Mouse (Mus musculus): ENCODE measurements around the gene Sox18. TPM values are rescaled to one million over a fixed set of nuclear protein-coding genes. Genes with fewer than 3 reads are reported as not detected.

Sox18 gene
- polyA plus RNA-seq (2021; fragmentation: Nextera tagmentation), result 2.4 and 4.7 TPM in 2 replicates
- long read RNA-seq, experiment 1, partial matches to known transcripts, result 0 of 2 reads
- long read RNA-seq, experiment 1, other reads (novel, unspliced or antisense), result 0 of 2 reads
- long read RNA-seq, experiment 2, transcript Sox18-201 (2 exons, 1,620 nt), result major isoform, 12 of 13 reads
- long read RNA-seq, experiment 2, partial matches to known transcripts, result 0 of 13 reads
- long read RNA-seq, experiment 2, other reads (novel, unspliced or antisense), result 1 of 13 reads

DNA sequence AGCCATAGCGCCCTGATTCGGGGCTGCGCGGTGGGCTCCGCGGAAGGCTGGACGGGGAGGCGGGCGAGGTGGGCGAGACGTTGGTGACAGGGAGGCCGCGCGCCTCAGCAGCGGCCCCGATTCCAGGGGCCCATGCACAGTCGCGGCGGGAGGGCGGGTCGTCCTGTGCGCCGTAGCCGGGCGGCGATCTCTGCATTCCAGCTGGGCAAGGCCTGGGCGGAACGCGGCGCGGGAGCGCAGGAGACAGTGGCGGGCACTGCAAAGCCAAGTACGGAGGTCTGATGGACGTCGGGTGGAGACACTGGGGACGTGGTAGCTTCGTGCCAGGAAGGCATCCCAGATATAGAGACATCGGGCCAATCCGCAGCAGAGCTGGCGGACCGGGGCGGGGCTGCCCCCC is at the start of gene Sox18:
TSS of gene Sox18 (minus strand) at position 315 of the 400 bp plus-strand sequence.

DNA sequence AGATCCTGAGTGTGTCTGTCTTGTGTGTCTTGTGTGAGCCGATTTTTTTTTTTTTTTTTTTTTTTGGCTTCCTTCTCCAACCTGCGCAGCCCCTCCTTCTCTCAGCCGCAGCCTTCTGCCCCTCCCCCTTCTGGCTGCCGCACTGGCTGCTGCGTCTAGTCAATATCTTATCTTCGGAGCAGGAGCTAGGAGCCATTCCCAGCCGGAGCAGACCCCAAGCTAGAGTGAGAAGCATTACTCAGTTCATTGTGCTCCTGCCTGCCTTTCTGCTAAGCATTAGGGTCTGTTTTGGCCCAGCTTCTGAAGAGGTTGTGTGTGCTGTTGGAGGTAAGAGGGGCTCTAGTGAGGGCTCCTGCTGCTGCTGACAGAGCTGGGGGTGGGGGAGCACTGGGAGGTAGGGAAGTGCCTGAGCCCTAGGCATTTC is 43.5 kb upstream of the Sox18 start, which contains the start of gene Oprl1:
TSS of gene Oprl1 (plus strand) at position 114 of the 424 bp plus-strand sequence.

DNA sequence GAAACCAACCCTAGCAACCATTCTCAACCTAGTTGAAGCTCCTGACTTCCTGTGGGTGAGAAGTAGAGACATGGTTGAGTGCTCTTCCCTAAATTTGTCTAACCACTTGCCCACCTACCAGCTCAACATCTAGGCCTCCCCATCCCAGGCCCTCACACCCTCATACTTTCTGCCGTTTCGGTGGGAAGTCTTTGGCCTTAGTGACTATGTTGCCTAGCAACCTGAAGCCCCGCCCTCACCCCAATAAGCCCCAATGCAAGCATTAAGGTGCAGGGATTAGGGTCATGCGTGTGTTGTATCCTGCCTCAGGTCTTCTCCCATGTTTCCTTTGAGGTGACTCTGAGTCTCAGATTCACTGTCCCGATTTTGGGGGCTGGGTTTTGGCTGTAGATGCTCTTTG is 26.8 kb upstream of the Sox18 start, which contains the start of gene Lkaaear1:
TSS of gene Lkaaear1 (minus strand) at position 202 of the 400 bp plus-strand sequence.

DNA sequence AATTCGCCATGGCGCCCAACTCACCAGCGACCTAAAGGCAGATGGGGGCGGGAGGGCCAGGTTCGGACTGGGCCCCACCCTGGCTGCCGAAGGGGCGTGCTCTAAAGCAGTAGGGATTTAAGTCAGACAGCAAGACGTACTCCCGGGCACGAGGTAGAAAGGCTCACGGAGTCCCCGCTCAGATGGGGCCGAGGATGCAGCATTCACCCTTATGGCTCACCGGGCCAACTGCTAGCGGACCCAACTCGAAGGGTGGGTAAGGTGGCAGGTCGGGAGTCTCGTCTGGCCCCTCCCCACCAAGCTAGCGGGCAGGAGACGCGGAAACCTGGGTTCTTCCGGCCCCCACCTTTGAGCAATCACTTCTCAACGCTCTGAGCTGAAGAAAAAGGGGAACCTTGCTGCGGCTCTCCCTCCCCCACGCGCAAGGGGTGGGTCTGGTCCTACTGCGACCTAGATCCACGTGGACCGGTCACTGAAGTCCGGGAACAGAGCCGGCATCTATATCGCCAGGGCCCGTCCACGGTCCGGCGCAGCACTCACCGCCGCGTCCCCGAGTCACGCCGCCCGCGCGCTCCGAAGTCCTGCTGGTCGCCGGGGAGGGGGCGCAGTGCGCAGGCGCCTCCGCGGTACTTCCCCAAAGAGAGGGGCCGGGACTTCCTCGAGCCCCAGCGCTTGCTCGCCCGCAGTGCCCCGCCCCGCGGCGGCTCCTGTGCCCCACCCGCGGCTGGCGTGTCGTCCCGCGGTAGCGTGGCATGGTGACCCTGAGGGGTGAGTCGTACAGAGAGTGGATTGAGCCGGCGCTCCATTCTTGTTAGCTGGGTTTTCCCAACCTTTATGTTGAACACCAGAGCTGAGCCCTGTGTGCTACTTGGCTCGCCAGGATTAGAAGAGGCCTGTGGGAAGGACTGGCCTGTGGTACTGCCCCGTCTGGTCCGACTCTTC is 22.2 kb upstream of the Sox18 start, which contains the start of gene Rgs19:
TSS of gene Rgs19 (minus strand) at position 639 of the 942 bp plus-strand sequence.

DNA sequence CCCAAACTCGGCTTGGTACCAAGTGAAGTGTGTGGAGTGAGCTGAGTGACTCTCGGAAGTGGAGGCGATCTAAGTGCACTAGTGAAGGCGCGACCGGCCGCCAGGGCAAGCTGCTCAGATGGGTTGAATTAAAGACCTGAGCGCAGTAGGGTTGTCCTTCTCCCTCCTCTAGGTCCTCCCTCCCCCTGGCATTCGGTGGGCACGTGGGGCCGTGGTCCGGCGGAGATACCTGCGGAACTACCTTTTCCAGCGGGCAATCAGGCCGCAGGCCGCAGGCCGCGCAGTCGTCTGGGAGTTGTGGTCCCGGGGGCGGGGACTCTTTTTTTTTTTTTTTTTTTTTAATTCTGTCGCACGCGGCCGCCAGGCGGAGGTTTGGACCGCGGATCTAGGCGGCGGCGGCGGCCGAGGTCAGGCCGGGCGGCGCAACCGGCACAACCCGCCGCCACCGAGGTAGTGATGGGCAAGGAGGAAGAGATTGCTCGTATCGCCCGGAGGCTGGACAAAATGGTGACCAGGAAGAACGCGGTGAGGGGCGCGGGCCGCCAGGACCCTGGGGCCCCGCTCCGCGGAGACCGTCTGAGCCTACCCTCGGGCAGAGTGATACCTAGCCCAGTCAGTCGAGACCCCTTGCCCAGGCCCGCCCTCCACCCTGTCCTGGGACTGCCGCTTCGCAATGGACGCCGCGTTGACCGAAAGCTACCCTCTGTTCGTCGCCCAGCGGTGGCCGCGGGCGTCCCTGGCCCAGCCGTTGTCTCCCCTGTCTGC is 8.7 kb upstream of the Sox18 start, which contains the start of gene Tcea2:
TSS of gene Tcea2 (plus strand) at position 360 of the 765 bp plus-strand sequence.

DNA sequence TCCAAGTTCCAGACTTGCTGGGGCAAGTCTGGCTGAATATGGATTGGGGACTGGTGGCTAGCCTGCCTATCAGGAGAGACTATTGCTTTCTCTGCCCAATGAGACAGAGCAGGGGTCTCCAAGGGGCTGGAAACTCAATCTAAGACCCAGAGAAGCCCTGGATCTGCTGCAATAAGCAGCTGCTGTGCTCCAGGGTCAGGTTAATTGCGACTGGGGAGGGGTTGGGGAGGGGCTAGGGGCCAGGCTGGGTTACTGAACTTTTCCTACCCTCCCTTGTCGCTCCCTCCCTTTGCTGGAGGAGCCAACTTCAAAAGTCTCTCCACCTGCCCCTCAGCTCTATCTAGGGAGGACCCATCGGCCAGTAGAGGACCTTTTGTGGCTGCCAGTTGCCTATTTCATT is 14.7 kb downstream of the Sox18 start, which contains the start of gene Gm29797:
TSS of gene Gm29797 (plus strand) at position 301 of the 400 bp plus-strand sequence.

Other genes with a start within 250 kb of the Sox18 start
- gene Zbtb46, start 212.2 kb downstream of the Sox18 start, polyA plus RNA-seq (2021; fragmentation: Nextera tagmentation), result 2.8 and 3.0 TPM in 2 replicates
- gene Abhd16b, start 178.4 kb downstream of the Sox18 start, polyA plus RNA-seq (2021; fragmentation: Nextera tagmentation), result not detected in 2 replicates
- gene Tpd52l2, start 174.5 kb downstream of the Sox18 start, polyA plus RNA-seq (2021; fragmentation: Nextera tagmentation), result 92.7 and 98.3 TPM in 2 replicates
- 113 and 124 TPM in 2 replicates for gene Dnajc5, start 151.2 kb downstream of the Sox18 start, polyA plus RNA-seq (2021; fragmentation: Nextera tagmentation)
- 27.8 and 30.1 TPM in 2 replicates for gene Uckl1, start 86.7 kb downstream of the Sox18 start, polyA plus RNA-seq (2021; fragmentation: Nextera tagmentation)
- gene Prpf6, start 79.8 kb downstream of the Sox18 start, polyA plus RNA-seq (2021; fragmentation: Nextera tagmentation), result 51.0 and 58.7 TPM in 2 replicates
- gene Zfp512b, start 78.8 kb downstream of the Sox18 start, polyA plus RNA-seq (2021; fragmentation: Nextera tagmentation), result 8.0 and 8.6 TPM in 2 replicates
- gene Samd10, start 72.4 kb downstream of the Sox18 start, polyA plus RNA-seq (2021; fragmentation: Nextera tagmentation), result 13.9 and 18.8 TPM in 2 replicates
- gene Gm29797, start 14.6 kb downstream of the Sox18 start, polyA plus RNA-seq (2021; fragmentation: Nextera tagmentation), result not detected in 2 replicates
- gene Tcea2, start 8.7 kb upstream of the Sox18 start, polyA plus RNA-seq (2021; fragmentation: Nextera tagmentation), result 54.4 and 58.7 TPM in 2 replicates
- gene Rgs19, start 22.3 kb upstream of the Sox18 start, polyA plus RNA-seq (2021; fragmentation: Nextera tagmentation), result 48.8 and 52.4 TPM in 2 replicates
- gene Lkaaear1, start 26.8 kb upstream of the Sox18 start, polyA plus RNA-seq (2021; fragmentation: Nextera tagmentation), result not detected in 2 replicates
- gene Oprl1, start 43.4 kb upstream of the Sox18 start, polyA plus RNA-seq (2021; fragmentation: Nextera tagmentation), result 21.8 and 24.4 TPM in 2 replicates
- gene Myt1, start 91.7 kb upstream of the Sox18 start, polyA plus RNA-seq (2021; fragmentation: Nextera tagmentation), result 0.93 and 1.0 TPM in 2 replicates
- gene Pcmtd2, start 166.2 kb upstream of the Sox18 start, polyA plus RNA-seq (2021; fragmentation: Nextera tagmentation), result 17.0 and 19.4 TPM in 2 replicates
- 39.8 and 40.5 TPM in 2 replicates for gene Polr3k, start 192.7 kb upstream of the Sox18 start, polyA plus RNA-seq (2021; fragmentation: Nextera tagmentation)